Comparison of ENCODE assay signal across 8 mouse cellular contexts in genomic region chr3:38482749-38483148, GRCm38 (mm10). TPM values are rescaled to one million over a fixed set of nuclear protein-coding genes. Genes with fewer than 3 reads are reported as not detected.
DNase-seq lines count a peak whose midpoint lies in the region.

No protein-coding gene starts in this region.

- peak; percentile 10 for DNase-seq in embryo, embryonic 10.5 days (ENCODE audit: low spot score)
- DNase-seq in embryo, embryonic 10 days (ENCODE audit: low spot score) = no peak
- peak; percentile 19 for DNase-seq in thymus, postnatal 14 days
- DNase-seq in thymus, postnatal 10 days (ENCODE audit: low spot score in 2 of 2) = no peak
- DNase-seq in heart, postnatal 4 days = peak; percentile 29
- peak; percentile 21 for DNase-seq in lung, postnatal 10 days
- no peak for DNase-seq in urinary bladder, postnatal 36 days (ENCODE audit: low spot score in 2 of 2)
- DNase-seq in testis, postnatal 10 days (ENCODE audit: low spot score) = no peak

RNA-seq across cellular contexts. Expression of gene Ankrd50, which starts 1.9 kb away (rescaled TPM):
- 10 to 100 TPM; 69.0 to 72.1 TPM for total RNA-seq in heart, postnatal 4 days (2021)

Comparison
In these comparisons a context has a peak if more than half of its experiments do, and no peak if none do; other contexts are left out.
1. DNase-seq: peak in embryo, embryonic 10.5 days (single experiment), thymus, postnatal 14 days (single experiment), heart, postnatal 4 days (single experiment) and lung, postnatal 10 days (single experiment); none in embryo, embryonic 10 days (single experiment), thymus, postnatal 10 days (0 of 2), urinary bladder, postnatal 36 days (0 of 2) and testis, postnatal 10 days (single experiment).